Mouse (Mus musculus): Measurements from ENCODE around the gene Wdr90. TPM values are rescaled to one million over a fixed set of nuclear protein-coding genes. Genes with fewer than 3 reads are reported as not detected.

The Wdr90 gene
- polyA plus RNA-seq, 1 experiment = 11.4 TPM

DNA sequence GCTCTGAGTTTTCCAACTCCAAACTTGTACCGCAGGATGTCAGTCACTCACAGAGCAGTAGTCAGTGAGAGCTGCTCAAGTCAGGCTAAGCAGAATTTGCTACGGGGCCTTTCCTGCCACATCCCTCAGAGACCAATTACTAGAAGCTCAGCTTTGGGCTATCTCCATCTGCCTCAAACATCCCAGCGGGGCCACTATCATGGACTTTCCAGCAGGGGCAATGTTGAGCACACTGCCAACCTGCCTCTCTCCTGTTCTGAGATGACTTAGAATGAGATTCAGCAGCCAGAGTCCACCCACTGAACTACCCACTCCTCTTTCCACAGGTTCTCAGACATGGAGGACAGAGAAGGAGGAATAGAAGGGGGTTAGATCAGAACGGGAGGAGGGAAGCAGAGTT lies 24.3 kb upstream of the Wdr90 start:
- TF ChIP-seq CTCF (IDR thresholded peaks at IDR 0.05; ENCODE audit: borderline replicate concordance, insufficient read depth, low read length) = no peak
- TF ChIP-seq POLR2A (IDR thresholded peaks at IDR 0.05; ENCODE audit: low read depth, low read length) = no peak

DNA sequence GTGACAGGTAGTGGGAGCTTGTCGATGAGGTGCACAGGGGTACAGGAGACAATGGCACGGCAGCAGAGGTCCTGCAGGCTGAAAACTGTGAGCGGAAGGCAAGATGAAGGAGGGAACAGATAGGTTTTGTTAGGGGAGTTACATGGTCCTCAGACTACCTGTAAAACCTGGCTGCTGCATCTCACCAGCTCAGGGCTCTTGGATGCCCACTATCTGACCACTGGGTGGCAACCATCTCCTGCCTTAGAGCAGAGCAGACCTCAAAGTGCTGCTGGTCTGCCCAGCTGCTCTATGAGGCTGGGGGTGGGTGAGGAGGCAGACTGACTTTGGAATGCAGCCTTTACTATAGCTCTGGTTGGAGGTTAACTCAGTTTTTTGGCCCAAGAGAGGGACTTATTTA lies 22.5 kb upstream of the Wdr90 start:
- TF ChIP-seq POLR2A (IDR thresholded peaks at IDR 0.05; ENCODE audit: low read depth, low read length) (no peak), CTCF (IDR thresholded peaks at IDR 0.05; ENCODE audit: borderline replicate concordance, insufficient read depth, low read length) (no peak)
- no peaks in the 10 kb centered on the region for H3K4me1 ChIP-seq (ENCODE audit: control insufficient read depth, insufficient read depth, low read length)
- H3K4me3 ChIP-seq (ENCODE audit: insufficient read depth, low read length) = no peak overlapping the region
- H3K27ac ChIP-seq (ENCODE audit: insufficient read depth, low read length) = no peak overlapping the region

More for the DNA sequence above, 24.3 kb upstream of the Wdr90 start:
- no peak overlapping the region for H3K4me3 ChIP-seq (ENCODE audit: insufficient read depth, low read length)
- H3K27ac ChIP-seq (ENCODE audit: insufficient read depth, low read length) = no peak overlapping the region
- no peaks in the 10 kb centered on the region for H3K4me1 ChIP-seq (ENCODE audit: control insufficient read depth, insufficient read depth, low read length)

DNA sequence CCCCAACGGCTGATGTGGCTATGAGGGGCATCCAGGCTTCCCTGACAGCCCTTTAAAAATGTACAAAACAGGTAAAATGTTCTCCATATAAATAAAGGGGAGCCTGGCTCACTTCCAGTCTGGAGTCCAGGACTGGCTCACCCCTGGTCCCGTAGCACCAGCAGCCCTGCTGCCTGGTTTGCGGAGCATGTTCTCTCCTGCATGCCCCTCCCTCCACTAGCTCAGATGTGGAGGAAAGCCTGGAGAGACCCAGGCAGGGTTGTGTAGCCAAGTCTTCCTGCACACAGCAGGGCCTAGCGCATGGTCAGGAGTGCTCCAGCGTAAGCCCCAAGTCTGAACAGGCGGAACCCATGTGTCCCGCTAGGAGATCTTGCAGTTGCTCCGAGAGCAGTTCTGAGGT lies 22.0 kb upstream of the Wdr90 start:
- H3K4me3 ChIP-seq (ENCODE audit: insufficient read depth, low read length) = no peak overlapping the region
- H3K4me1 ChIP-seq (ENCODE audit: control insufficient read depth, insufficient read depth, low read length) = no peaks in the 10 kb centered on the region
- no peak overlapping the region for H3K27ac ChIP-seq (ENCODE audit: insufficient read depth, low read length)
- TF ChIP-seq POLR2A (IDR thresholded peaks at IDR 0.05; ENCODE audit: low read depth, low read length) (no peak), CTCF (IDR thresholded peaks at IDR 0.05; ENCODE audit: borderline replicate concordance, insufficient read depth, low read length) (no peak)

DNA sequence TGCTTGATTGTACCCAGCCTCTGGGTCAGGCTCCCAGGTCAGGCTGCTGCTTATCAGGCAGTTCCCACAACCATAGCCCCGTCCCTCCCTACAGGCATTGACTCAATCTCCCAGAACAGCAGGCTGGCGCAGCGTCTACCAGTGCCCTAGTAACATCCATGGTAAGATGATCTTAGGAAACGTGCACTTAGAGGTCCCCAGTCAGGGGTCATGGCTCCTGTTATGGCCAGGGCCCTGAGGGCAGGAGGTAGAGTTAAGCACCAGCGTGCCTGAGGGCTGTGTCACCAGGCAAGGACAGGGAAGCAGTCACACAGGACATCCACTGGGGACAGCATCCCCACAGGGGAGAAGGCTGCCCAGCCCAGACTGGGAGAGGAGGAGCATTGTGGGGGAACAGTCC lies 21.0 kb upstream of the Wdr90 start:
- Histone ChIP-seq H3K4me1 (ENCODE audit: control insufficient read depth, insufficient read depth, low read length) (no peaks in the 10 kb centered on the region), H3K27ac (ENCODE audit: insufficient read depth, low read length) (no peak overlapping the region), H3K4me3 (ENCODE audit: insufficient read depth, low read length) (no peak overlapping the region)
- TF ChIP-seq CTCF (IDR thresholded peaks at IDR 0.05; ENCODE audit: borderline replicate concordance, insufficient read depth, low read length) (no peak), POLR2A (IDR thresholded peaks at IDR 0.05; ENCODE audit: low read depth, low read length) (no peak)

DNA sequence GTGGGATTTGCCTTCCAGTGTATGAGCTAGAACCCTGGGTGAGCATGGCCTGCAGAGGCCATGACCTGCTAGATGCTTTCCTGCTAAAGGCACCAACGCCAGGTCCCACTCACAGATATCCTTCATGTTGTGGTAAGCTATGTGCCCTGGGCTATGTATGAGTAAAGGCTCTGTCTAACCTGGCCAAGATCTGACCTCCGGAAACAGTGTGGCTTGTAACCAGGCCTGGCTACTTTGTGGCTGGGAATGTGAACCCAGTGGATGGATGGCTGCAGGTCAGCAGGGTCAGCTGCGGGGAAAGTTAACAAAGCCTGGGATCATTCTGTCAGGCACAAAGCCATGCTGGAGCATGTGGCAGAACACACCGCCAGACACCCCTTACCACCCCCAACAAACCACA lies 20.4 kb upstream of the Wdr90 start:
- H3K4me1 ChIP-seq (ENCODE audit: control insufficient read depth, insufficient read depth, low read length) = no peaks in the 10 kb centered on the region
- no peak overlapping the region for H3K27ac ChIP-seq (ENCODE audit: insufficient read depth, low read length)
- H3K4me3 ChIP-seq (ENCODE audit: insufficient read depth, low read length) = no peak overlapping the region
- TF ChIP-seq CTCF (IDR thresholded peaks at IDR 0.05; ENCODE audit: borderline replicate concordance, insufficient read depth, low read length) (no peak), POLR2A (IDR thresholded peaks at IDR 0.05; ENCODE audit: low read depth, low read length) (no peak)

DNA sequence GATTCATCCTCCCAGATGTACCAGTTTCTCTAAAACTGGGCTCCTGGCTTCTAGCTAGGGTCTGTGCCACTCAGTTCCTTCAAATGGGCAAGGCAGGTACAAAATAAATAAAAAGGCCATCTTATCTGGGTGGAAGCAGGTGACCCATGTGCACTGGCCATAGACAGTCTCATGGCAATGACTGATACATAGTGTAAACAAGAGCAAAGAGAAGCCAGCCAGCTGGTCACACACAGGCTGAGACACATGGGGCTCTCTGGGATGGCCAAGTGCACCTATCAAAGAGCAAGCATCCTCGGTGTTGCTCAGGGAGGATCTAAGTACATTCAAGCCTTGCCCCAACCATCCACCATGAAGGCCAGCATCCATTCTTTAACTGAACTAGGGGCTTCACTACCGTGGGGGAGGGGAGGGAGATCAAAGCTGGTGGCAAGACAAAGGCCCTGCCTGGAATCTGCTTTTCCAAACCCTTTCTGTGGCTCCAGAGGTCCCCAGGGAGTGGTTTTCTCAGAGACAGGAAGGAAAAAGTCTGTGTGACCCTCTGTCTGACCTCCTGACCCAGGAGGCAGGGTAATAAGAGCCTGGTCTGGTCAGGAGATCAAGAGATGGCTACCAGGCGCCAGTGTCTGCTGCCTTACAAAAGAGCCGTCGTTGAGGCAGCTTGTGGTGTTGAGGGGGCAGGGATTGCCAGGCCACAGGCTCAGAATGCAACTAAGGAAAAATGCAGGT lies 19.8 kb upstream of the Wdr90 start:
- TF ChIP-seq CTCF (IDR thresholded peaks at IDR 0.05; ENCODE audit: borderline replicate concordance, insufficient read depth, low read length) (no peak), POLR2A (IDR thresholded peaks at IDR 0.05; ENCODE audit: low read depth, low read length) (no peak)
- no peak overlapping the region for H3K4me3 ChIP-seq (ENCODE audit: insufficient read depth, low read length)
- H3K27ac ChIP-seq (ENCODE audit: insufficient read depth, low read length) = no peak overlapping the region
- H3K4me1 ChIP-seq (ENCODE audit: control insufficient read depth, insufficient read depth, low read length) = no peaks in the 10 kb centered on the region

DNA sequence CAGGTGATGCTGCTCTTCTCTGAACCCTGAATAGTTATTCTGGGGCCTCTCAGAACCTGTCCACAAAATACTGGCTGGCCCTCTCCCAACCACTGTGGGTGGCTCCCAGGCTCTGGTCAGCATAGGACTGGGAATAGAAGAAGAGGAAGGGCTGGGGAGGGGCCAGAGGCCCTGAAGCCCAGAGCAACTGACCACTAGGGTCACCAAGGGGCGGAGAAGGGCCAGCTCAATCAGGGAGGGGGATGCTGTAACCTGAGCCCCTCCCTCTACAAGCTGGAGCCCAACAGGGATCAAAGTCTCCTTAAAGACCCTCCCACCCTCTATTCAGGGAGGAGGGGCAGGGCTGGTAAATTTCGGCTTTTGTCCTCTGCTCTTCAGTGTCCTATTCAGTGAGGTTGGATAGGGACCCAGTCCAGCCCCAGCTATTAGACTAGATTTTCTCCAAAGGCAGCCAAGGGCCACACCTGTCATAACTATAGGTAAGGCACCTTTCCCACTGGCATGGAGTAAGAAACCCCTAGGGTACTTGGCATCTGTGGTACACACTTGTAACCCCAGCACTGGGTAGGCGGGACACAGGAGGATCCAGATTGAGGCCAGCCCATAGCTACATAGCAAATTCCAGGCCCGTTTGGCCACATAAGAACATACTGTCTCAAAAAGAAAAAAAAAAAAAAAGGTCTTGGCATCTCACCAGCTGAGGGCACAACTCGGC lies 19.1 kb upstream of the Wdr90 start, which contains the start of gene Wfikkn1:
Gene Wfikkn1 (minus strand): TSS at position 663 of the 715 bp plus-strand sequence.
- H3K27ac ChIP-seq (ENCODE audit: insufficient read depth, low read length) = no peak within 1 kb of the TSS
- no peaks in the 10 kb centered on the region for H3K4me1 ChIP-seq (ENCODE audit: control insufficient read depth, insufficient read depth, low read length)
- H3K4me3 ChIP-seq (ENCODE audit: insufficient read depth, low read length) = no peak within 1 kb of the TSS
- TF ChIP-seq POLR2A (IDR thresholded peaks at IDR 0.05; ENCODE audit: low read depth, low read length) = no peak
- no peak for TF ChIP-seq CTCF (IDR thresholded peaks at IDR 0.05; ENCODE audit: borderline replicate concordance, insufficient read depth, low read length)

DNA sequence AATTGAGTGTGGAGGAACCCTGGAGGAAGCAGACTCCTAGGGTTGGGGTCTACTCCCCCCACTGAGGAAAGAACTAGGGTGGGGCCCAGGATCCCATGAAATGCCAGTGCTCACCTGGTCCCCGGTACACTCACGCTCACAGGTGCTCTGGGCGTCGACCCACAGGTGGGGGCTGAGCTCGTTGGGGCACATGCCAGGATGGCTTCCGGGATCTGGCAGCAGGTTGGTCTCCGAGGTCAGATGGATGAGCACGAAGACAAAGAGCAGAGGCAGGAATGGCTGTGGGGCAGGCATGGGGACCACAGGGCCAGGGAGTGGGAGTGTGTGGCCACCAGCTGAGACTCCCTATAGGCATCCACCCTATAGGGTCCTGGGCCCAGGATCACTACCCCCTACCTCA lies 18.4 kb upstream of the Wdr90 start:
- Histone ChIP-seq H3K27ac (ENCODE audit: insufficient read depth, low read length) (no peak overlapping the region), H3K4me3 (ENCODE audit: insufficient read depth, low read length) (no peak overlapping the region), H3K4me1 (ENCODE audit: control insufficient read depth, insufficient read depth, low read length) (no peaks in the 10 kb centered on the region)
- TF ChIP-seq POLR2A (IDR thresholded peaks at IDR 0.05; ENCODE audit: low read depth, low read length) = no peak
- TF ChIP-seq CTCF (IDR thresholded peaks at IDR 0.05; ENCODE audit: borderline replicate concordance, insufficient read depth, low read length) = no peak

DNA sequence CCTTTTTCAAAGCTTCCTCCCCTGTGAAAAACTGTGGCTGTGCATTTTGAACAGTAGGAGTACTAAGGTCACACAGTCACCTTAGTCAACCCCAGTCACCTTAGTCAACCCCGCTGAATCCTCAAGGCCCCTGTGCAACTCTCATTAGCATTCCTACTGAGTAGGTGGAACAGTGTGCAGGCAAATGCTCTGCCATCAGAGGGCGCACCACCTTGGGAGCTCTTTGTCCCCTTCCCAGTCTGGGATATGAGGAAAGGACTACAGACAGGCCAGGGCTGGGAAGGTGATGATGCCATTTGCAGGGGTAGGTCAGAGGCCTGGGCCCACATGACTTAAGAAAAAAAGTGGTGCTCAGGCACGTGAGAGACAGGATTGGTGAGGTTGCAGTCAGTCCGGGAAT lies 18.0 kb upstream of the Wdr90 start:
- Histone ChIP-seq H3K4me1 (ENCODE audit: control insufficient read depth, insufficient read depth, low read length) (no peaks in the 10 kb centered on the region), H3K4me3 (ENCODE audit: insufficient read depth, low read length) (no peak overlapping the region), H3K27ac (ENCODE audit: insufficient read depth, low read length) (no peak overlapping the region)
- TF ChIP-seq POLR2A (IDR thresholded peaks at IDR 0.05; ENCODE audit: low read depth, low read length) (no peak), CTCF (IDR thresholded peaks at IDR 0.05; ENCODE audit: borderline replicate concordance, insufficient read depth, low read length) (peak; percentile 40; the same call in 1 of the 2 replicates)

DNA sequence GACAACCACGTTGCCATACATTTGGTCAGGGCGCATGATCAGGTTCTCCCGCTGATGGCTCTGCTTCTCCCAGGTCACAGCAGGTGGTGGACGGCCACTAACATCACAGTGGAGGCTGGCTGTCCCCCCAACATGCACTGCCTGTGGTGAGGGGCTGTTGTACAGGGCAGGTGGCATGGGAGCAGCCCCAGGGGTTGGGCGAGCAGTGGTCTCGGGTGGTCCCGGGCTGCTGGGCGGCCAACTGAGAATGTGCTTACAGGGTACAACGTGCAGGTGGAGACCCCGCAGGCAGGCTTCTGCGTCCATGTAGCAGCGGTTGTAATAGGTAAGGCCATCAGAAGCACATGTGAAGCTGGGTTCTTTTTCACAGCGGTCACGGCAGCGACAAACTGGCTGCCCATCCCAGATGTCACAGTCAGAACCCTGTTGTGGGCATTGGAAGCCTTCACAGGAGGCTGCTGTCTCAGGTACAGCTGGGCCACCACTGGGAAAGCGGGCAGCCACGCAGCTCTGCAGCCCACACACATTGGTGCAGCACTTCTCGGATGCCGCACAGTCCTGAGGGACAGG lies 17.4 kb upstream of the Wdr90 start:
- H3K27ac ChIP-seq (ENCODE audit: insufficient read depth, low read length) = no peak overlapping the region
- H3K4me1 ChIP-seq (ENCODE audit: control insufficient read depth, insufficient read depth, low read length) = 0 out of 2 replicates have a peak, but pooled peaks cover 3% of the 10 kb centered on the region
- H3K4me3 ChIP-seq (ENCODE audit: insufficient read depth, low read length) = no peak overlapping the region
- TF ChIP-seq POLR2A (IDR thresholded peaks at IDR 0.05; ENCODE audit: low read depth, low read length) (no peak), CTCF (IDR thresholded peaks at IDR 0.05; ENCODE audit: borderline replicate concordance, insufficient read depth, low read length) (no peak)

Measured in embryonic fibroblast, embryonic 13.5 days (primary cell).